8 mouse cellular contexts compared by ENCODE assay signal in the genomic region with DNA sequence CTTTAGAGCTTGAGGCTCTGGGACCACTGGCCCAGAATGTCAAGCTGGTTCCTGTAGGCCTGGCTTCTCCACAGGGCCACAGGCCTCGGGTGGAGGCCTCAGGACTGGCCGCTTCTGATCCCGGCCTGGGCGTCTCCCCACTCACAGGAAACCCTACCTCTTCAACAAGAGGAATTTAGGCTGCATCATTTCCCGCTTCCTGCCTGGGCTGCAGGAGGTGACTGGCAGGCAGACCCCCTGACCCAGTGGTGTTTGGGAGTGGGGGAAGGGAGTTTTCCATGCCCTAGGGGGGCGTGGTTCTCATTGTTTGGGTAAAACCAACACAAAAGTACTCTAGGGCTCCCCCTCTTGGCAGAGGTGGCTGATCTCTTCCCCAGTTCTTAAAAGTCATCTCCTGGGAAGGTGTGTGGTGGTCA. TPM values are rescaled to one million over a fixed set of nuclear protein-coding genes. Genes with fewer than 3 reads are reported as not detected.
DNase-seq lines count a peak whose midpoint lies in the region; ATAC-seq lines count a peak whose summit lies in the region.

No protein-coding gene starts in this region.

- peaks cover 33% of the 10 kb centered on the region for H3K36me3 ChIP-seq in intestine, embryonic 14.5 days (ENCODE audit: control insufficient read depth, insufficient read depth, low read length)
- H3K36me3 ChIP-seq in liver, embryonic 15.5 days (replicated peaks) = peaks cover 19% of the 10 kb centered on the region

- no peaks in the 10 kb centered on the region for H3K9me3 ChIP-seq in intestine, embryonic 14.5 days (ENCODE audit: control insufficient read depth, low read length)
- no peaks in the 10 kb centered on the region for H3K9me3 ChIP-seq in liver, embryonic 15.5 days (replicated peaks)

- WGBS in intestine, embryonic 14.5 days = 27% methylated on average over 6 of the region's 6 CpGs
- WGBS in liver, embryonic 15.5 days (ENCODE audit: insufficient replicate concordance) = 45% methylated on average over 6 of the region's 6 CpGs

- no peak overlapping the region for H3K4me2 ChIP-seq in intestine, embryonic 14.5 days (ENCODE audit: low read length)
- no peak overlapping the region for H3K4me2 ChIP-seq in liver, embryonic 15.5 days

- peaks cover 36% of the 10 kb centered on the region for H3K4me1 ChIP-seq in intestine, embryonic 14.5 days (replicated peaks; ENCODE audit: control insufficient read depth, insufficient read depth, low read length)
- peaks cover 52% of the 10 kb centered on the region for H3K4me1 ChIP-seq in liver, embryonic 15.5 days (replicated peaks)

- DNase-seq in frontal cortex, postnatal 10 days (ENCODE audit: low spot score in 2 of 2) = peak; percentile 37 to 47
- DNase-seq in frontal cortex, postnatal 25 days (ENCODE audit: low spot score in 2 of 2) = no peak
- peak; percentile 67 to 82 for DNase-seq in adrenal gland, postnatal 36 days
- peak; percentile 89 for DNase-seq in forelimb bud, embryonic 11.5 days (ENCODE audit: low read depth, low spot score)
- peak; percentile 72 for DNase-seq in intestine, embryonic 14.5 days (ENCODE audit: low spot score)
- peak; percentile 84 for DNase-seq in retina, postnatal 1 day
- DNase-seq in left cerebral cortex, adult 11 months (ENCODE audit: low spot score) = no peak

- H3K9ac ChIP-seq in intestine, embryonic 14.5 days (ENCODE audit: low read length) = no peak overlapping the region
- H3K9ac ChIP-seq in liver, embryonic 15.5 days = no peak overlapping the region

- peak overlapping the region; percentile 69; the same call in 1 of the 2 replicates for H3K27ac ChIP-seq in intestine, embryonic 14.5 days (ENCODE audit: low read depth)
- H3K27ac ChIP-seq in liver, embryonic 15.5 days (replicated peaks) = 0 out of 2 replicates have a peak overlapping the region, but pooled peaks have one; percentile 29

- no peak for ATAC-seq in intestine, embryonic 14.5 days (replicated peaks; ENCODE audit: low FRiP score, low TSS enrichment, low read depth)
- no peak for ATAC-seq in liver, embryonic 15.5 days (ENCODE audit: insufficient read depth)

- H3K27me3 ChIP-seq in intestine, embryonic 14.5 days (replicated peaks; ENCODE audit: control insufficient read depth, insufficient read depth, low read length) = no peaks in the 10 kb centered on the region
- 0 out of 2 replicates have a peak, but pooled peaks cover 3% of the 10 kb centered on the region for H3K27me3 ChIP-seq in liver, embryonic 15.5 days

- H3K4me3 ChIP-seq in intestine, embryonic 14.5 days (ENCODE audit: low read depth, low read length) = no peak overlapping the region
- H3K4me3 ChIP-seq in liver, embryonic 15.5 days (replicated peaks) = no peak overlapping the region

RNA-seq across cellular contexts. Expression of a gene that starts 4.0 kb away (rescaled TPM):
- total RNA-seq in adrenal gland, postnatal 36 days (2021) = 10 to 100 TPM; 47.6 to 49.9 TPM
- 17.7 and 19.8 TPM in 2 replicates for polyA plus RNA-seq in intestine, embryonic 14.5 days (2014; fragmentation: Nextera tagmentation; extraction: Ambion mirVana)
- polyA plus RNA-seq in liver, embryonic 15.5 days (2015; fragmentation: Nextera tagmentation; extraction: Ambion mirVana) = 1.4 and 2.2 TPM in 2 replicates

RNA-seq across cellular contexts. Expression of a gene that starts 7.9 kb away (rescaled TPM):
- total RNA-seq in adrenal gland, postnatal 36 days (2021) = 1 to 10 TPM; 5.8 to 6.7 TPM
- polyA plus RNA-seq in intestine, embryonic 14.5 days (2014; fragmentation: Nextera tagmentation; extraction: Ambion mirVana) = 7.3 and 8.3 TPM in 2 replicates
- 0.58 and 0.75 TPM in 2 replicates for polyA plus RNA-seq in liver, embryonic 15.5 days (2015; fragmentation: Nextera tagmentation; extraction: Ambion mirVana)

RNA-seq across cellular contexts. Expression of a gene that starts 17.6 kb away (rescaled TPM):
- 10 to 100 TPM; 12.6 to 14.0 TPM for total RNA-seq in adrenal gland, postnatal 36 days (2021)
- polyA plus RNA-seq in intestine, embryonic 14.5 days (2014; fragmentation: Nextera tagmentation; extraction: Ambion mirVana) = 2.2 and 3.2 TPM in 2 replicates
- 3.9 and 4.9 TPM in 2 replicates for polyA plus RNA-seq in liver, embryonic 15.5 days (2015; fragmentation: Nextera tagmentation; extraction: Ambion mirVana)

RNA-seq across cellular contexts. Expression of a gene that starts 18.4 kb away (rescaled TPM):
- 10 to 100 TPM in 1 of 2 experiments, 1 to 10 TPM in 1; 9.4 to 10.1 TPM for total RNA-seq in adrenal gland, postnatal 36 days (2021)
- 27.3 and 32.5 TPM in 2 replicates for polyA plus RNA-seq in intestine, embryonic 14.5 days (2014; fragmentation: Nextera tagmentation; extraction: Ambion mirVana)
- polyA plus RNA-seq in liver, embryonic 15.5 days (2015; fragmentation: Nextera tagmentation; extraction: Ambion mirVana) = 5.2 TPM in 2 replicates

RNA-seq across cellular contexts. Expression of a gene that starts 21.6 kb away (rescaled TPM):
- total RNA-seq in adrenal gland, postnatal 36 days (2021) = not detected
- not detected in 2 replicates for polyA plus RNA-seq in intestine, embryonic 14.5 days (2014; fragmentation: Nextera tagmentation; extraction: Ambion mirVana)
- polyA plus RNA-seq in liver, embryonic 15.5 days (2015; fragmentation: Nextera tagmentation; extraction: Ambion mirVana) = 0.07 and 0.28 TPM in 2 replicates

Comparison
In these comparisons a context has a peak if more than half of its experiments do, and no peak if none do; other contexts are left out.
1. DNase-seq: peak in frontal cortex, postnatal 10 days (2 of 2), adrenal gland, postnatal 36 days (2 of 2), forelimb bud, embryonic 11.5 days (single experiment), intestine, embryonic 14.5 days (single experiment) and retina, postnatal 1 day (single experiment); none in frontal cortex, postnatal 25 days (0 of 2) and left cerebral cortex, adult 11 months (single experiment).